Mouse (Mus musculus): ENCODE results near the gene Gtf2h4.

DNA sequence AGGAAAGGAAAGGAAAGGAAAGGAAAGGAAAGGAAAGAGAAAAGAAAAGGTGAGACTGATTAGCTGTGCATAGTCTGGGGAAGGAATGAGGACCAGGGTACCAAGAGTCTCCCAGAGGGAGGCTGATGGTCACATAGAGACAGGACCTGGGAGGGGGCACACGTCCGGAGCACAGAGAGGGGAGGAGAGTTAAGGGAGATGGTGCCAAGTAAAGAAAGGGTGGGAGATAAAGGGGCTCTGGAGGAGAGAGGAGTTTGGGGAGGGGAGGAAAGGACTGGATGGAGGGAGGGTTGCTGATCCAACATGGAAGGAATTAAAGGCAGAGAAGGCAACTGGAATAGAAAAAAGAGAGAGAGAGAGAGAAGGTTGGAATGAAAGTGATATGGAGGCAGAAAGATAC lies 29.5 kb upstream of the Gtf2h4 start:
- TF ChIP-seq CTCF (IDR thresholded peaks at IDR 0.05; ENCODE audit: extremely low read depth, insufficient read length, insufficient replicate concordance, low read depth, low read length) (no peak), POLR2A (IDR thresholded peaks at IDR 0.05; ENCODE audit: low read depth, low read length) (no peak)
